Mouse (Mus musculus): Measurements from ENCODE around the gene Kif2c.

GRCm38 (mm10) chr4:117146176-117146575 is 36.3 kb downstream of the Kif2c start:
- TF ChIP-seq POLR2A (IDR thresholded peaks at IDR 0.05; ENCODE audit: extremely low read depth, insufficient read depth, low read length) (no peak), CTCF (IDR thresholded peaks at IDR 0.05; ENCODE audit: low read depth, low read length) (peak; percentile 89)
